Mouse (Mus musculus): ENCODE measurements around the gene Klf4.

- TF ChIP-seq CTCF (IDR thresholded peaks at IDR 0.05) (no peak), POLR2A (IDR thresholded peaks at IDR 0.05; ENCODE audit: insufficient read depth, low read depth, low read length) (no peak)
These were observed 2.2 kb upstream of the Klf4 start for GRCm38 (mm10) chr4:55534510-55534909.

Measured in heart, adult 2 months (tissue).